Mouse (Mus musculus): Measurements from ENCODE around the gene Tpst1. TPM values are rescaled to one million over a fixed set of nuclear protein-coding genes. Genes with fewer than 3 reads are reported as not detected.
A peak's percentile ranks its signal among the peaks of the same experiment; 100 is the strongest.

Gene Tpst1
- polyA plus RNA-seq, 1 experiment: 2.3 TPM

GRCm38 (mm10) chr5:130143977-130144333 is 70.8 kb downstream of the Tpst1 start:
- Histone ChIP-seq H3K9me3 (ENCODE audit: control insufficient read depth, low read length) (no peaks in the 10 kb centered on the region), H3K4me3 (replicated peaks) (peak overlapping the region; percentile 74), H3K4me1 (ENCODE audit: control insufficient read depth) (peaks cover 54% of the 10 kb centered on the region), H3K36me3 (ENCODE audit: control insufficient read depth) (peaks cover 21% of the 10 kb centered on the region), H3K27me3 (ENCODE audit: control insufficient read depth) (no peaks in the 10 kb centered on the region)
- TF ChIP-seq GATA1 (IDR thresholded peaks at IDR 0.05; ENCODE audit: low read length) (no peak), TAL1 (IDR thresholded peaks at IDR 0.05; ENCODE audit: low read length) (no peak)

DNA sequence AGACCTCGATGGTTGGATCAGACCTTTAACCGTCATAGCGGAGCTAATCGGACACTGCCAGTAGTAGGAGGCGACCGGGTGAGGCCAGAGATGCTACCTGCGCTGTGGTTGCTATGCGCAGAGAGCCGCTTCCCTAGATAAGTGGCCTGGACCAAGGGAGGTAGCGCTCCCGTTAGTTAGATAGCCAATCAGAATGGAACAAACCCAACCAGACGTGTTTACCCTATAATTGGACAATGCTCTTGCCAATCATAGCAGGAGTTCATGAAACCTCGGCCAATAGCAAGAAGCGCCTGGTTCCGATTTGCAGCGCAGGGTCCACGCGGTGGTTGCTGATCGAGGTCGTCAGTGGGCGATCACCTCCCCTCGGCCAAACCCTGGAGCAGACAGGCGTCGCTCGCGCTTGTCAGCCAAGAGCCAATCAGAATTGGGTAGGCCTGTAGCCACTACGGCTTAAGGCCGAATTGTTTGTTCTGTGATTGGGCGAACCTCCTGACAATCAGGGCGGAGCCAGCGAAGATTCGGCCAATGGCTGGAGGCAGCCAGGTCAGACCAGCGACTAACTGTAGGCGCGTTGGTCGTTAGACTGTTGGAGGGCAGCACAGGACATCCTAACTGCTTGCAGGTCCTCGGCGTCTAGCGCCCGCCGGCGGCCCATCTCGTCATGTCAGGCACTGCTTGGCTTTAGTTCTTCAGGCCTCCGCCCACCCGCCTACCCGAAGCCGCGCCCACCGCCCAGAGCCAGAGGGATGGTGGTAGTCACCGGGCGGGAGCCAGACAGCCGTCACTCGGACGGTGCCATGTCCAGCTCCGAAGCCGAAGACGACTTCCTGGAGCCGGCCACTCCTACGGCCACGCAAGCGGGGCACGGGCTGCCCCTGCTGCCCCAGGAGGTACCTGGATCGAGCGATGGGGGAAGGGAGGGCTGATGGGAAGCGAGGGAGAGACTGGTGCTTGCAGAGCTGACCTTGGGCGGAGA is 71.5 kb downstream of the Tpst1 start, which contains the start of gene Kctd7:
Kctd7 (plus strand) TSS at position 528 of the 979 bp plus-strand sequence.
- H3K9me3 ChIP-seq (ENCODE audit: control insufficient read depth, low read length): no peaks in the 10 kb centered on the region
- peaks cover 51% of the 10 kb centered on the region for H3K4me1 ChIP-seq (ENCODE audit: control insufficient read depth)
- H3K36me3 ChIP-seq (ENCODE audit: control insufficient read depth): peaks cover 27% of the 10 kb centered on the region
- H3K27me3 ChIP-seq (ENCODE audit: control insufficient read depth): no peaks in the 10 kb centered on the region
- TF ChIP-seq GATA1 (IDR thresholded peaks at IDR 0.05; ENCODE audit: low read length) (peak; percentile 82), TAL1 (IDR thresholded peaks at IDR 0.05; ENCODE audit: low read length) (peak; percentile 82)
- peak within 1 kb of the TSS; percentile 74 for H3K4me3 ChIP-seq (replicated peaks)

- H3K4me1 ChIP-seq (ENCODE audit: control insufficient read depth): peaks cover 51% of the 10 kb centered on the region
- H3K9me3 ChIP-seq (ENCODE audit: control insufficient read depth, low read length): no peaks in the 10 kb centered on the region
Measured at GRCm38 (mm10) chr5:130145961-130146360, 72.8 kb downstream of the Tpst1 start.

DNA sequence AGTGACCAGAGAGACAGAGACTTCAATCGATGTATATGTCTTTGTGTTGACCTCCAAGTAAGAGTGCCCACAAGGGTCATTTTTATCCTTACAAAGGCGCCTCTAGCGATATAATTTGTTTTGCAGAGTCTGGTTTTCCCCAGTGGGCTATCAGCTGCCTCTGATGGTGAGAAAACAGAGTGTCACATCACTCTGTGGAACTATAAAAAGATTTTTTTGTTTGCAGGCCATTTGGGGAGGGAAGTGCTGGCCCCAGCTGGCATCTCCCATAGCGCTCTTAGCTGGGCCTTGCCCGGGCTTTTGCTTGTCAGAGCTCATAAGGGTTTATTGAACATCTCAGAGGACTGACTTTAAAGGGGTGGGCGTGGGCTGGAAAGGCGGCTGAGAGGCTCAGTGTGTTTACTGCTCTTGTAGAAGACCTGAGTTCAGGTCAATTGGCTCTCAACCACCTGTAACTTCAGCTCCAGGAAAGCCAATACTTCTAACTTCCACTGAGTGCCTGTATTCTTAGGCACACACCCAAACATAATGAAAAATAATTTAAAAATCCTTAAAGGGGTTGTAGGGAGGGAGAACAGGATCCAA is 76.7 kb downstream of the Tpst1 start:
- Histone ChIP-seq H3K27me3 (ENCODE audit: control insufficient read depth) (no peaks in the 10 kb centered on the region), H3K9me3 (ENCODE audit: control insufficient read depth, low read length) (no peaks in the 10 kb centered on the region), H3K4me3 (replicated peaks) (no peak overlapping the region), H3K36me3 (ENCODE audit: control insufficient read depth) (peaks cover 76% of the 10 kb centered on the region), H3K4me1 (ENCODE audit: control insufficient read depth) (peaks cover 30% of the 10 kb centered on the region)
- TF ChIP-seq TAL1 (IDR thresholded peaks at IDR 0.05; ENCODE audit: low read length): no peak
- TF ChIP-seq GATA1 (IDR thresholded peaks at IDR 0.05; ENCODE audit: low read length): no peak

More at GRCm38 (mm10) chr5:130145961-130146360, 72.8 kb downstream of the Tpst1 start:
- Histone ChIP-seq H3K27me3 (ENCODE audit: control insufficient read depth) (no peaks in the 10 kb centered on the region), H3K36me3 (ENCODE audit: control insufficient read depth) (peaks cover 41% of the 10 kb centered on the region), H3K4me3 (replicated peaks) (peak overlapping the region; percentile 74)
- TF ChIP-seq GATA1 (IDR thresholded peaks at IDR 0.05; ENCODE audit: low read length) (no peak), TAL1 (IDR thresholded peaks at IDR 0.05; ENCODE audit: low read length) (no peak)

- TF ChIP-seq TAL1 (IDR thresholded peaks at IDR 0.05; ENCODE audit: low read length) (no peak), GATA1 (IDR thresholded peaks at IDR 0.05; ENCODE audit: low read length) (no peak)
- H3K36me3 ChIP-seq (ENCODE audit: control insufficient read depth): peaks cover 62% of the 10 kb centered on the region
- H3K4me3 ChIP-seq (replicated peaks): no peak overlapping the region
- no peaks in the 10 kb centered on the region for H3K27me3 ChIP-seq (ENCODE audit: control insufficient read depth)
- no peaks in the 10 kb centered on the region for H3K9me3 ChIP-seq (ENCODE audit: control insufficient read depth, low read length)
- H3K4me1 ChIP-seq (ENCODE audit: control insufficient read depth): no peaks in the 10 kb centered on the region
Measured at GRCm38 (mm10) chr5:130154286-130154685, 81.2 kb downstream of the Tpst1 start.

DNA sequence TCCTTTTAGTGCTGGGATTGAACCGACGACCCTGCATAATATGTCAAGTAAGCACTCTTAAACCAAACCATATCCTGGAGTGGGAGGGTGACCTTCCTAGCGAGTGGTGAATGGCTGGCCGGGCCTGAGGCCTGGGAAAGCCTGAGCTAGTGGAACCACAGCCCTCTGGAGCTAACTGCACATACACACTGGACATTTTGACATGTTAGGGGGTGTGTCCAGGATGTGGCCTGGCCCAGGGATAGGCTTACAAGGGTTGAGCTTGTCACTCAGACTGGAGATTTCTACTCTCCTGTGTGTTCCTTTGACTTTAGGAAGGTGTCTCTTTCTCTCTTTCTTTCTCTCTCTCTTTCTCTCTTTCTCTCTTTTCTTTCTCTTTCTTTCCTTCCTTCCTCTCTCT is 85.4 kb downstream of the Tpst1 start:
- no peaks in the 10 kb centered on the region for H3K27me3 ChIP-seq (ENCODE audit: control insufficient read depth)
- TF ChIP-seq TAL1 (IDR thresholded peaks at IDR 0.05; ENCODE audit: low read length) (no peak), GATA1 (IDR thresholded peaks at IDR 0.05; ENCODE audit: low read length) (no peak)
- H3K9me3 ChIP-seq (ENCODE audit: control insufficient read depth, low read length): no peaks in the 10 kb centered on the region
- peaks cover 21% of the 10 kb centered on the region for H3K36me3 ChIP-seq (ENCODE audit: control insufficient read depth)
- peaks cover 15% of the 10 kb centered on the region for H3K4me1 ChIP-seq (ENCODE audit: control insufficient read depth)
- H3K4me3 ChIP-seq (replicated peaks): no peak overlapping the region

GRCm38 (mm10) chr5:130159761-130160201 is 86.7 kb downstream of the Tpst1 start:
- H3K27me3 ChIP-seq (ENCODE audit: control insufficient read depth): no peaks in the 10 kb centered on the region
- H3K9me3 ChIP-seq (ENCODE audit: control insufficient read depth, low read length): no peaks in the 10 kb centered on the region
- H3K36me3 ChIP-seq (ENCODE audit: control insufficient read depth): peaks cover 11% of the 10 kb centered on the region
- peaks cover 28% of the 10 kb centered on the region for H3K4me1 ChIP-seq (ENCODE audit: control insufficient read depth)
- H3K4me3 ChIP-seq (replicated peaks): no peak overlapping the region
- no peak for TF ChIP-seq TAL1 (IDR thresholded peaks at IDR 0.05; ENCODE audit: low read length)
- no peak for TF ChIP-seq GATA1 (IDR thresholded peaks at IDR 0.05; ENCODE audit: low read length)

DNA sequence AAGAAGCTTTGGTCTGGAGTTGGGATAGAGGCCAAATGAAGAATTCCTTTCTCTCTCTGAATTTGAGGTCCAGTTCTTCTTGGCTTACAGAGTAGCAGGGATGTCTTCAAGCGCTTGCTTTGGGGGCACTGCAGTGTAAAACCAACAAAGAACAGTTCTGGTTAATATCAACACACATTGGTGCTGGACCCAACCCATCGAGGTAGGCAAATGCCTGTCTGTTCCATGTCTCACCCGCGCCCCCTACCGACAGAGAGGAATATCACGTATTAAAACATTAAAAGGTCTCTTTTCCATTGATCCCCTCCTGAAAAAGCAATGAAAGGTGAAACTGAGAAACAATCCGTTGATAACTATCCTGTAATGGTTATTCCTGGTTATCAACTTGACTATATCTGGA is 90.5 kb downstream of the Tpst1 start:
- no peaks in the 10 kb centered on the region for H3K36me3 ChIP-seq (ENCODE audit: control insufficient read depth)
- H3K27me3 ChIP-seq (ENCODE audit: control insufficient read depth): no peaks in the 10 kb centered on the region
- no peaks in the 10 kb centered on the region for H3K9me3 ChIP-seq (ENCODE audit: control insufficient read depth, low read length)
- H3K4me1 ChIP-seq (ENCODE audit: control insufficient read depth): peaks cover 58% of the 10 kb centered on the region
- no peak for TF ChIP-seq TAL1 (IDR thresholded peaks at IDR 0.05; ENCODE audit: low read length)
- TF ChIP-seq GATA1 (IDR thresholded peaks at IDR 0.05; ENCODE audit: low read length): no peak
- no peak overlapping the region for H3K4me3 ChIP-seq (replicated peaks)

DNA sequence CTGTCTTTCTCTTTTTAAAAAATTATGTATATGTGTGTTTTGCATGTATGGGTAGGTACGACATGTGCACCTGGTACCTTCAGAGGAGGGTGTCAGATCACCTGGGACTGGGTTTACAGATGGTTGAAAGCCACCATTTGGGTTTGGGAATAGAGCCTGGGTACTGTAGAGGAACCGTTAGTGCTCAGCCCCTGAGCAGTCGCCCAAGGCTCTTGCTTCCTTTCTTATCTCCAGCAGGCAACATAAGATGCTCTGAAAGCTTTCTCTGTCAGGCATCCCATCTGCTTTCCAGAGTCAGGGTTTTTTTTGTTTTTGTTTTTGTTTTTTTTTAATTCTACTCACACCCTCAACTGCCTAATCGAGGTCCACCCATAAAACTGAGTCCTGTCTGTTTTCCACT is 92.1 kb downstream of the Tpst1 start:
- no peaks in the 10 kb centered on the region for H3K9me3 ChIP-seq (ENCODE audit: control insufficient read depth, low read length)
- TF ChIP-seq GATA1 (IDR thresholded peaks at IDR 0.05; ENCODE audit: low read length) (no peak), TAL1 (IDR thresholded peaks at IDR 0.05; ENCODE audit: low read length) (no peak)
- H3K4me1 ChIP-seq (ENCODE audit: control insufficient read depth): peaks cover 72% of the 10 kb centered on the region
- no peaks in the 10 kb centered on the region for H3K27me3 ChIP-seq (ENCODE audit: control insufficient read depth)
- H3K36me3 ChIP-seq (ENCODE audit: control insufficient read depth): peaks cover 7% of the 10 kb centered on the region
- H3K4me3 ChIP-seq (replicated peaks): no peak overlapping the region

Data from erythroblast, embryonic 14.5 days (primary cell).